Mouse (Mus musculus): ENCODE results near the gene Elmsan1. TPM values are rescaled to one million over a fixed set of nuclear protein-coding genes. Genes with fewer than 3 reads are reported as not detected.
"Not testable (repeated sequence)": the region's sequence is repeated elsewhere in the genome, so short reads cannot be mapped to it uniquely, and the experiment has no call there.

Elmsan1 gene
- polyA plus RNA-seq, 1 experiment from 2014 or later, result 8.8 TPM

- H3K4me2 ChIP-seq (ENCODE audit: low read length); H3K9ac ChIP-seq (ENCODE audit: low read length); H3K4me3 ChIP-seq (ENCODE audit: low read depth, low read length); H3K9me3 ChIP-seq (ENCODE audit: control insufficient read depth, low read length); H3K27me3 ChIP-seq (replicated peaks; ENCODE audit: control insufficient read depth, insufficient read depth, low read length); H3K4me1 ChIP-seq (replicated peaks; ENCODE audit: control insufficient read depth, insufficient read depth, low read length); DNase-seq (ENCODE audit: low spot score); H3K36me3 ChIP-seq (ENCODE audit: control insufficient read depth, insufficient read depth, low read length); H3K27ac ChIP-seq (ENCODE audit: low read depth); ATAC-seq (replicated peaks; ENCODE audit: low FRiP score, low TSS enrichment, low read depth): not testable (repeated sequence)
- WGBS, result 86% methylated on average over 5 of the region's 5 CpGs
These were observed 18.4 kb upstream of the Elmsan1 start for GRCm38 (mm10) chr12:84237036-84237435.

- H3K4me3 ChIP-seq (ENCODE audit: low read depth, low read length), result no peak overlapping the region
- H3K27ac ChIP-seq (ENCODE audit: low read depth), result no peak overlapping the region
- no peak overlapping the region for H3K4me2 ChIP-seq (ENCODE audit: low read length)
- H3K4me1 ChIP-seq (replicated peaks; ENCODE audit: control insufficient read depth, insufficient read depth, low read length), result no peaks in the 10 kb centered on the region
- WGBS, result 83% methylated on average over 10 of the region's 10 CpGs
- no peaks in the 10 kb centered on the region for H3K27me3 ChIP-seq (replicated peaks; ENCODE audit: control insufficient read depth, insufficient read depth, low read length)
- ATAC-seq (replicated peaks; ENCODE audit: low FRiP score, low TSS enrichment, low read depth) (no peak), DNase-seq (ENCODE audit: low spot score) (no peak)
- H3K9me3 ChIP-seq (ENCODE audit: control insufficient read depth, low read length), result no peaks in the 10 kb centered on the region
- H3K36me3 ChIP-seq (ENCODE audit: control insufficient read depth, insufficient read depth, low read length), result no peaks in the 10 kb centered on the region
- no peak overlapping the region for H3K9ac ChIP-seq (ENCODE audit: low read length)
These were observed 17.5 kb upstream of the Elmsan1 start for GRCm38 (mm10) chr12:84235981-84236752.

GRCm38 (mm10) chr12:84235577-84235976 lies 16.9 kb upstream of the Elmsan1 start:
- Histone ChIP-seq H3K27me3 (replicated peaks; ENCODE audit: control insufficient read depth, insufficient read depth, low read length) (no peaks in the 10 kb centered on the region), H3K4me1 (replicated peaks; ENCODE audit: control insufficient read depth, insufficient read depth, low read length) (no peaks in the 10 kb centered on the region), H3K4me2 (ENCODE audit: low read length) (no peak overlapping the region), H3K36me3 (ENCODE audit: control insufficient read depth, insufficient read depth, low read length) (no peaks in the 10 kb centered on the region), H3K4me3 (ENCODE audit: low read depth, low read length) (no peak overlapping the region), H3K9me3 (ENCODE audit: control insufficient read depth, low read length) (no peaks in the 10 kb centered on the region), H3K9ac (ENCODE audit: low read length) (no peak overlapping the region), H3K27ac (ENCODE audit: low read depth) (no peak overlapping the region)
- 94% methylated on average over 6 of the region's 6 CpGs for WGBS
- DNase-seq (ENCODE audit: low spot score) (no peak), ATAC-seq (replicated peaks; ENCODE audit: low FRiP score, low TSS enrichment, low read depth) (no peak)

GRCm38 (mm10) chr12:84233488-84234100 lies 14.9 kb upstream of the Elmsan1 start:
- no peak overlapping the region for H3K4me3 ChIP-seq (ENCODE audit: low read depth, low read length)
- no peaks in the 10 kb centered on the region for H3K27me3 ChIP-seq (replicated peaks; ENCODE audit: control insufficient read depth, insufficient read depth, low read length)
- no peak for ATAC-seq (replicated peaks; ENCODE audit: low FRiP score, low TSS enrichment, low read depth)
- DNase-seq (ENCODE audit: low spot score), result no peak
- H3K9me3 ChIP-seq (ENCODE audit: control insufficient read depth, low read length), result no peaks in the 10 kb centered on the region
- no peak overlapping the region for H3K27ac ChIP-seq (ENCODE audit: low read depth)
- no peaks in the 10 kb centered on the region for H3K4me1 ChIP-seq (replicated peaks; ENCODE audit: control insufficient read depth, insufficient read depth, low read length)
- H3K9ac ChIP-seq (ENCODE audit: low read length), result no peak overlapping the region
- H3K4me2 ChIP-seq (ENCODE audit: low read length), result no peak overlapping the region
- WGBS, result 84% methylated on average over 8 of the region's 8 CpGs
- H3K36me3 ChIP-seq (ENCODE audit: control insufficient read depth, insufficient read depth, low read length), result no peaks in the 10 kb centered on the region

DNA sequence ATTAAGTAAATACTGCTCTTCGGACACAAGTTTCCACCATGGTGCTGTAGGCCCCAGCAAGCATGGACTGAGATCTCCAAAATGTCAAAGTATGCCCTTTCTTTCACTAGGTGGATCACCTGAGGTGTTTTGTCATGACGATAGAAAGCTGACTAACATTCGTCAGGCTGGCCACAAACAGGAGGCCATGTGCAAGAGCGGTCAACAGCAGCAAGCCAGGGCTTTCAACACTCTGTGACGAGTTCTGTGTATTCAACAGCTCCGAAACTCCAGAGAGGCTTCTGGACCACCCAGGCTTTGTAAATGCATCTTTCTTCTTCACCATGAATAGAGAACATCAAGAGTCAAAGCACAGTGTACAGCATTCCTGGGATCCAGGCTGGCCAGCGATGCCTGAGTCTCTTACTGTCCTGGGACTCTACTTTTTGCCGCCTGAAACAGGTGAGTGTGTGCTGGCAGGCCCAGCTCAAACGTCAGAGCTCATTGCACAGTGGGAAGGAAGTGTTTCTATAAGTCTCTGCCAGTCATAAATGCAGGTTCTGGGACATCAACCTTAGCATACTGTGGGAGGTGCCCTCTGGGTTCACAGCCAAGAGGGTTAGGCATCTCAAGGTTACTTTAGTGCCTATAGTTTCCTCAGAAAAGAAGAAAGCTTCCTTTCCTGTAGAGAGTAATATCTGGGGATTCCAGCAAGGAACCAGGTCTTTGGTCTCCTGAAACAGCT lies 7.6 kb upstream of the Elmsan1 start:
- Histone ChIP-seq H3K9me3 (ENCODE audit: control insufficient read depth, low read length) (no peaks in the 10 kb centered on the region), H3K4me3 (ENCODE audit: low read depth, low read length) (no peak overlapping the region), H3K9ac (ENCODE audit: low read length) (no peak overlapping the region), H3K36me3 (ENCODE audit: control insufficient read depth, insufficient read depth, low read length) (no peaks in the 10 kb centered on the region), H3K4me1 (replicated peaks; ENCODE audit: control insufficient read depth, insufficient read depth, low read length) (0 out of 2 replicates have a peak, but pooled peaks cover 2% of the 10 kb centered on the region), H3K27ac (ENCODE audit: low read depth) (no peak overlapping the region), H3K27me3 (replicated peaks; ENCODE audit: control insufficient read depth, insufficient read depth, low read length) (no peaks in the 10 kb centered on the region), H3K4me2 (ENCODE audit: low read length) (no peak overlapping the region)
- WGBS, result 78% methylated on average over 9 of the region's 9 CpGs
- ATAC-seq (replicated peaks; ENCODE audit: low FRiP score, low TSS enrichment, low read depth), result no peak
- peak; percentile 47 for DNase-seq (ENCODE audit: low spot score)

DNA sequence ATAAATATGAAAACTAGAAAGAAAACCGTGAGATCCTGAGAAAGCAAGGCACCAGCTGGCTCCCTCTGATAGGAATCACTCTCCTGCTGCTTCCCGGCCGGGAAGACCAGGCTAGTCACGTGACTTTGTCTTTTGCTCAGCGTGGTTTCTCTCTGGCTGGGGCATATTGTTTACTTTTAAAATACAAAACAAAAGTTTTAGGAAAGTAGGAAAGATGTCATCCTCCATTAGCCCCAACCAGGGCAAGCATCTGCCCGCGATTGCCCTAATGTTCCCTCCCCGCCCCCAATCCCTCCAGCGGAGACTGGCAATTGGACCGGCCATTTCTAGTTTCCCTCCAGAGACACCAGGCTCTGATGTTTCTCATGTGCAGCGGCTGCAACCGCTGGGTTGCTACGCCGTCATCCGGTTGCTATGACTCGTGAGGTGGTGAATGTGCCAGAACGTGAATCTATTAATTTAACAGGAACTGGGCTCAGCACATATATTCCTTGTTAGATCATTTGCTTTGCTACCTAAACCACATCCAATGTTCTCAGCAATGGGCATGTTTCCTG lies 3.8 kb upstream of the Elmsan1 start:
- Histone ChIP-seq H3K27me3 (replicated peaks; ENCODE audit: control insufficient read depth, insufficient read depth, low read length) (no peaks in the 10 kb centered on the region), H3K4me3 (ENCODE audit: low read depth, low read length) (peak overlapping the region; percentile 35), H3K36me3 (ENCODE audit: control insufficient read depth, insufficient read depth, low read length) (no peaks in the 10 kb centered on the region), H3K4me1 (replicated peaks; ENCODE audit: control insufficient read depth, insufficient read depth, low read length) (0 out of 2 replicates have a peak, but pooled peaks cover 2% of the 10 kb centered on the region), H3K9ac (ENCODE audit: low read length) (peak overlapping the region; percentile 25), H3K9me3 (ENCODE audit: control insufficient read depth, low read length) (no peaks in the 10 kb centered on the region), H3K27ac (ENCODE audit: low read depth) (no peak overlapping the region), H3K4me2 (ENCODE audit: low read length) (peak overlapping the region; percentile 54)
- 3% methylated on average over 17 of the region's 17 CpGs for WGBS
- peak; percentile 85 for DNase-seq (ENCODE audit: low spot score)
- no peak; the same call in 1 of the 2 replicates for ATAC-seq (replicated peaks; ENCODE audit: low FRiP score, low TSS enrichment, low read depth)

DNA sequence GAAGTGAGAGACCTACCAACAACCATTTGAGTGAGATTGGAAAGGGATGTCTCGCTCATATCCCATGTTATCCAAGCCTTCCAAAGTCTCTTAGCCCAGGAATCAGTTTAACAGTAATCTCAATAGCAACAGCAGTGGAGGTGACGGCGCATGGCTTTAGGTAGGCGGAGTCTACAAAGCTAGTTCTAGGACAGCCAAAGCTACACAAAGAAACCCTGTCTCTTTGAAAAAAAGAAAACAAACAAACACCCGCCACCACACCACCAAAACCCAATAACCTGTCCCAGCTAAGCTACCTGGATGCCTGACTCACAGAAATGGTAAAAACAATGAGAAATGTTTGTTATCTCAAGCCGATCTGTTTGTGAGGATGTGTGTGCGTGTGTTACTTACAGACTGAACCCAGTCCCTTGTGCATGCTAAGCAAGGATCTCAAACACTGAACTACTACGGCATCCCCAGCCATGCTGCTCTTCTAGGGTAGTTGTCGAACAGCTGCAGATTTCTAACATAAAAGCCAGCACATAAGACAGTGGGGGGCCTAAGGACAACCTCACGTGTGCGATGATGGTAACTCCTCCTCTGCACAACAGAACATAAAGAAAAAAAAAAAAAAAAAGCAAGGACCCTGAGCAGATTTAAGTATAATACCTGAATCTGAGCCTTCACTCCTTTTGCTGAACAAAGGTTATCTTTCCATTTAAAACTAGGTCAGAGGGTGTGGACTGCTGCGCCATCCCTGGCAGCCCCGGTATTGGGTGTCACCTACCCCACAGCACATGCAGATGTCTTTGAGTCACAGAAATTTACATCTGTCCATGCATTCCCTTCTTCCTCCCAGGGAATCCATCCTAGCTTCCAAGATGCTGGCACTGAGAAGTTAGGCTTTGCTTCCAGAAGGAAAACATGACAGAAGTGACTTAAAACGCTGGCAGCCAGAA lies 2.5 kb upstream of the Elmsan1 start:
- peaks cover 11% of the 10 kb centered on the region for H3K4me1 ChIP-seq (replicated peaks; ENCODE audit: control insufficient read depth, insufficient read depth, low read length)
- no peak for ATAC-seq (replicated peaks; ENCODE audit: low FRiP score, low TSS enrichment, low read depth)
- H3K27ac ChIP-seq (ENCODE audit: low read depth), result no peak overlapping the region
- H3K9ac ChIP-seq (ENCODE audit: low read length), result no peak overlapping the region
- H3K36me3 ChIP-seq (ENCODE audit: control insufficient read depth, insufficient read depth, low read length), result no peaks in the 10 kb centered on the region
- no peak overlapping the region for H3K4me3 ChIP-seq (ENCODE audit: low read depth, low read length)
- 81% methylated on average over 14 of the region's 14 CpGs for WGBS
- H3K27me3 ChIP-seq (replicated peaks; ENCODE audit: control insufficient read depth, insufficient read depth, low read length), result no peaks in the 10 kb centered on the region
- no peak overlapping the region for H3K4me2 ChIP-seq (ENCODE audit: low read length)
- no peak for DNase-seq (ENCODE audit: low spot score)
- H3K9me3 ChIP-seq (ENCODE audit: control insufficient read depth, low read length), result no peaks in the 10 kb centered on the region

DNA sequence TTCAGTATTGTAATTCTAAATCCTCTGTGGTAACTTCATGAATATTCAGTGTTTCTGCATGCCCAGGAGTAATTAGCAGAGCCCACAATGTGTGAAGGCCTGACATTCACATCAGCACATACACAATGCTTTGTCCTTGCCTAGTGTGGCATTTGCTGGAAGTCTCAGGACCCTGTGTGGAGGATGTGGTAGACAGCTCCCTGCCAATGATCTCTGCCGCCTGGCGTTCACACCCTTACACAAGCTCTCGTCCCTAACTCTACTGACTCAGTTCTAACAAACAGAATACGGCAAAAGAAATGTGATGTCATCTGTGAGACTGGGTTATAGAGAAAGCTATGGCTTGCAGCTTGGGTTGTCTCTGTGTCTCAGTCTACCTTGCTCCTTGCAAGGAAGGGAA lies 1.8 kb upstream of the Elmsan1 start:
- H3K27ac ChIP-seq (ENCODE audit: low read depth), result no peak overlapping the region
- H3K4me3 ChIP-seq (ENCODE audit: low read depth, low read length), result no peak overlapping the region
- H3K27me3 ChIP-seq (replicated peaks; ENCODE audit: control insufficient read depth, insufficient read depth, low read length), result no peaks in the 10 kb centered on the region
- H3K9ac ChIP-seq (ENCODE audit: low read length), result no peak overlapping the region
- ATAC-seq (replicated peaks; ENCODE audit: low FRiP score, low TSS enrichment, low read depth), result no peak
- no peak overlapping the region for H3K4me2 ChIP-seq (ENCODE audit: low read length)
- H3K9me3 ChIP-seq (ENCODE audit: control insufficient read depth, low read length), result no peaks in the 10 kb centered on the region
- H3K36me3 ChIP-seq (ENCODE audit: control insufficient read depth, insufficient read depth, low read length), result no peaks in the 10 kb centered on the region
- 80% methylated on average over 4 of the region's 4 CpGs for WGBS
- H3K4me1 ChIP-seq (replicated peaks; ENCODE audit: control insufficient read depth, insufficient read depth, low read length), result peaks cover 16% of the 10 kb centered on the region
- DNase-seq (ENCODE audit: low spot score), result no peak

Measured in intestine, embryonic 14.5 days (tissue).